Mouse (Mus musculus) E14TG2a.4 (cell line): Measurements from ENCODE around the gene Coro7.

Source experiments
- CTCF ChIP-seq: conservative IDR thresholded peaks from 2 replicates; pipeline ENCODE4 v1.5.1; 2014; ENCODE audit warnings: low read length
- POU5F1 ChIP-seq: IDR thresholded peaks from 2 replicates; pipeline ENCODE4 v1.6.1; 2014; ENCODE audit warnings: low read length, borderline replicate concordance

- TF ChIP-seq CTCF (no peak), POU5F1 (no peak)
These were observed 31.1 kb downstream of the Coro7 start for GRCm38 (mm10) chr16:4648416-4649023.
